Mouse (Mus musculus) neural tube, embryonic 14.5 days (tissue): ENCODE measurements around the gene Ano6. TPM values are rescaled to one million over a fixed set of nuclear protein-coding genes. Genes with fewer than 3 reads are reported as not detected.

Experiments used
- ATAC-seq: fragments of 200-750 bp; cut with Nextera tagmentation; 2 replicates; pipeline ENCODE4 v1.8.0; 2017; ENCODE audit warnings: low read depth, mild to moderate bottlenecking, moderate TSS enrichment, moderate library complexity
- H3K27ac ChIP-seq: fragments of 300-500 bp; sonication (generic); 2 replicates; pipeline ENCODE4 v1.5.1; 2014; ENCODE audit warnings: low read depth, mild to moderate bottlenecking, control low read depth, low read length, moderate library complexity, mixed read lengths
- H3K27me3 ChIP-seq: fragments of 300-500 bp; sonication (generic); 2 replicates; pipeline ENCODE4 v1.6.1; 2014; ENCODE audit warnings: low read length; ENCODE audit not compliant: control insufficient read depth, insufficient read depth
- H3K36me3 ChIP-seq: fragments of 300-500 bp; sonication (generic); 2 replicates; pipeline ENCODE4 v1.6.1; 2014; ENCODE audit warnings: low read length, mixed read lengths; ENCODE audit not compliant: control insufficient read depth, insufficient read depth
- H3K4me1 ChIP-seq: fragments of 300-500 bp; sonication (generic); 2 replicates; pipeline ENCODE4 v1.6.1; 2014; ENCODE audit warnings: low read length; ENCODE audit not compliant: control insufficient read depth, insufficient read depth
- H3K4me2 ChIP-seq: fragments of 300-500 bp; sonication (generic); 2 replicates; pipeline ENCODE4 v1.6.1; 2014; ENCODE audit warnings: mild to moderate bottlenecking, low read depth, low read length, control low read depth
- H3K4me3 ChIP-seq: fragments of 300-500 bp; sonication (generic); 2 replicates; pipeline ENCODE4 v1.5.1; 2014; ENCODE audit warnings: low read depth, low read length, control low read depth, mixed read lengths
- H3K9ac ChIP-seq: fragments of 300-500 bp; sonication (generic); replicated peaks from 2 replicates; pipeline ENCODE4 v1.6.1; 2014; ENCODE audit warnings: low read depth, mild to moderate bottlenecking, control low read depth, low read length, mixed read lengths
- H3K9me3 ChIP-seq: fragments of 300-500 bp; sonication (generic); 2 replicates; pipeline ENCODE4 v1.6.1; 2016; ENCODE audit warnings: low read length; ENCODE audit not compliant: control insufficient read depth
- WGBS: fragments of 180-500 bp; shearing (Covaris S2); extraction: QIAGEN DNeasy Blood & Tissue Kit; methylation state at CpG from one replicate; pipeline ENCODE4 v1.1.7; 2014; 5-methylcytosine and 5-hydroxymethylcytosine counted together
- polyA plus RNA-seq: library from polyadenylated mRNA; unstranded; fragments of >200 nt; fragmentation: Nextera tagmentation; extraction: Ambion mirVana; gene quantifications from 2 replicates; pipeline ENCODE4 v1.2.1, GENCODE M21; 2014

Ano6 gene
- polyA plus RNA-seq, 1 experiment from 2014 or later, result 32.3 TPM

- no peaks in the 10 kb centered on the region for H3K4me1 ChIP-seq
- WGBS, result 80% methylated on average over 10 of the region's 10 CpGs
- H3K4me2 ChIP-seq, result no peak overlapping the region
- H3K9me3 ChIP-seq, result no peaks in the 10 kb centered on the region
- no peak overlapping the region for H3K4me3 ChIP-seq
- no peak for ATAC-seq
- no peak overlapping the region for H3K9ac ChIP-seq
- H3K36me3 ChIP-seq, result peaks cover 4% of the 10 kb centered on the region; the same call in 1 of the 2 replicates
- H3K27me3 ChIP-seq, result no peaks in the 10 kb centered on the region
- no peak overlapping the region for H3K27ac ChIP-seq
Measured at GRCm38 (mm10) chr15:95974021-95974597, 183.5 kb downstream of the Ano6 start.

DNA sequence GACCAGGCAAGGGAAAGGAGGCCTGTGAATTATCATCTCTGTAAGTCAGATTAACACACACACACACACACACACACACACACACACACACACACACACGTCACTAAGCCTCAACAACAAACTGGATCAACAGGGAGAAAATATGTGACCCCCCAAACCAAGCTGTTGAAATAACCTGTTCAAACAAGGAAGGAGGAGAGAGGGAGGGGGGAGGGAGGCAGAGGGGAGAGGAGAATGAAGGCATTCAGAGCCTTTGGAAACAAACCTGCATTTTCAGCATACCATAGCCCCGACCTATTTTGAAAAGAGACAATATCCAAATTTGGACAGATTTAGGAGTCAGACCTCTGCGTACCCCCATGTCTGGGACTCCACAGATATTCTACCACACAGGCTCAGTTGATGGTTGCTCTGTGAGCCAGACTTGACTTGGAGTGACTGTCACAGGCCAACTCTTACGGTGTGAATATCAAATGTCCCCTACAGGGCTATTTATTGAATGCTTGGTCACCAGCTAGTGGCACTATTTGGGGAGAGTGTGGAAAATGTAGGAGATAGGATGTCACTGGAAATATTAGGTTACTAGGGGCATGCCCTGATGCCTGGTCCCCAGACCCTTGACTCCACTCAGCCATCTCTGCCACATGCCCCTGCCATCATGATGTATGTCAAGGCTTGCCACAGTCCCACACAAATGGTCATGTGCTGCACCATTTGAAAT lies 185.7 kb downstream of the Ano6 start:
- ATAC-seq, result no peak
- peaks cover 4% of the 10 kb centered on the region; the same call in 1 of the 2 replicates for H3K36me3 ChIP-seq
- H3K27me3 ChIP-seq, result no peaks in the 10 kb centered on the region
- H3K9ac ChIP-seq, result no peak overlapping the region
- H3K4me1 ChIP-seq, result no peaks in the 10 kb centered on the region
- 73% methylated on average over 4 of the region's 4 CpGs for WGBS
- H3K27ac ChIP-seq, result no peak overlapping the region
- H3K4me3 ChIP-seq, result no peak overlapping the region
- no peak overlapping the region for H3K4me2 ChIP-seq
- H3K9me3 ChIP-seq, result no peaks in the 10 kb centered on the region

DNA sequence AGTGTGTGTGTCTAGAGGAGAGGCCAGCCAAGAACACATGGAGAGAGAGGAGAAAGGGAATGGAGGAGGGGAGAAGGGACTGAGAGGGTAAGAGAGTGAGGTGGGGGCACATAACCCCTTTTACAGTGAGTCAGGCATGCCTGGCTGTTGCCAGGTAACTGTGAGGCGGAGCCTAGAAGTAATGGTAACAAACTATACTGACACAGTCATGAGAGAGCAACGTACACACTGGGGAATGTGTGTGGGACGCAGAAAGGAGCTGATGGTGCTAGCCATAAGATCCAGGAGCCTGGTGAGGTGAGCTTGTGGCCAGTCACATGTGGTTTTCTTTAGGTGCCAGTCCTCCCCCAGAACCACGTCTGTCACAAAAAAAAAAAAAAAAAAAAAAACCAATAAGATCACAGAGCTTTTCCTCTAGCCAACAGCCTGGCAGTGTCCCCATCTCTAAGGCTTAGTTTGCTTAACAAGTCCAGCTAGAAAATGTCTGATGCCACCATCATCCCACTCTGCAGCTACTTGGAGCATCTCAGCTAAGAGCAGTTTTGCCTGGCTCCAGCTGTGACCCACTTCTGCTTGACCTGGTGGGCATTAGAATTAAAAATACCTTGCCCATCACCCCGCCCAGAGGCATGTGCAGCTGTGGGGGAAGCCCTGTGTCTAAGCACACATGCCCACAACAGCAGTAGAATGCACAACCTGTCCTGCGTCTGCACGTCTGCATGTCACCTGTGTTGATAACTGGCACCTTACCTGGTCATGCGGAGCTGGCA lies 186.7 kb downstream of the Ano6 start:
- peaks cover 4% of the 10 kb centered on the region; the same call in 1 of the 2 replicates for H3K36me3 ChIP-seq
- no peak for ATAC-seq
- H3K9me3 ChIP-seq, result no peaks in the 10 kb centered on the region
- no peak overlapping the region for H3K4me2 ChIP-seq
- H3K27me3 ChIP-seq, result no peaks in the 10 kb centered on the region
- H3K4me3 ChIP-seq, result no peak overlapping the region
- no peak overlapping the region for H3K9ac ChIP-seq
- no peaks in the 10 kb centered on the region for H3K4me1 ChIP-seq
- WGBS, result 80% methylated on average over 8 of the region's 8 CpGs
- H3K27ac ChIP-seq, result no peak overlapping the region

DNA sequence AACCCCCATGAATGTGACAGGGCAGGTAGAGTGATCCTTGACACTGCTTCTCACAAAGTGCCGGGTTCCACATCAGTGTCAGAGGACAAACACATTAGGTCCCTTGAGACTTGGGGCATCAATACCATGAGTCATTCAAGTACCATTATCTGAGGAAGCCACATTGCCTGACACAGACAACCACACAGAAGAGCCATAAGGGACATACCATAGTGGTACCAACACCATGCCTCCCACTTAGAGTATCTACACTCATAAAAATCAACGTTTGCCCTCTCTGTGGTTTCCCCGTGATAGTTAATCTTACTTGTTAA lies 187.3 kb downstream of the Ano6 start:
- Histone ChIP-seq H3K9ac (no peak overlapping the region), H3K4me3 (no peak overlapping the region), H3K27me3 (no peaks in the 10 kb centered on the region), H3K9me3 (no peaks in the 10 kb centered on the region), H3K4me2 (no peak overlapping the region), H3K27ac (no peak overlapping the region), H3K36me3 (peaks cover 3% of the 10 kb centered on the region; the same call in 1 of the 2 replicates), H3K4me1 (no peaks in the 10 kb centered on the region)
- WGBS, result 92% methylated on average over 3 of the region's 3 CpGs
- ATAC-seq, result no peak

- Histone ChIP-seq H3K4me3 (no peak overlapping the region), H3K27ac (no peak overlapping the region), H3K36me3 (no peaks in the 10 kb centered on the region), H3K9ac (no peak overlapping the region), H3K9me3 (no peaks in the 10 kb centered on the region), H3K27me3 (no peaks in the 10 kb centered on the region), H3K4me1 (no peaks in the 10 kb centered on the region), H3K4me2 (no peak overlapping the region)
- ATAC-seq, result no peak
- 75% methylated on average over 5 of the region's 5 CpGs for WGBS
Measured at GRCm38 (mm10) chr15:95980641-95981040, 190.0 kb downstream of the Ano6 start.

- Histone ChIP-seq H3K4me2 (no peak overlapping the region), H3K27me3 (no peaks in the 10 kb centered on the region), H3K36me3 (no peaks in the 10 kb centered on the region), H3K9me3 (no peaks in the 10 kb centered on the region; the same call in 1 of the 2 replicates), H3K27ac (no peak overlapping the region), H3K4me3 (no peak overlapping the region), H3K4me1 (no peaks in the 10 kb centered on the region), H3K9ac (no peak overlapping the region)
- WGBS, result 95% methylated on average over 3 of the region's 3 CpGs
- no peak for ATAC-seq
Measured at GRCm38 (mm10) chr15:95987916-95988315, 197.3 kb downstream of the Ano6 start.

DNA sequence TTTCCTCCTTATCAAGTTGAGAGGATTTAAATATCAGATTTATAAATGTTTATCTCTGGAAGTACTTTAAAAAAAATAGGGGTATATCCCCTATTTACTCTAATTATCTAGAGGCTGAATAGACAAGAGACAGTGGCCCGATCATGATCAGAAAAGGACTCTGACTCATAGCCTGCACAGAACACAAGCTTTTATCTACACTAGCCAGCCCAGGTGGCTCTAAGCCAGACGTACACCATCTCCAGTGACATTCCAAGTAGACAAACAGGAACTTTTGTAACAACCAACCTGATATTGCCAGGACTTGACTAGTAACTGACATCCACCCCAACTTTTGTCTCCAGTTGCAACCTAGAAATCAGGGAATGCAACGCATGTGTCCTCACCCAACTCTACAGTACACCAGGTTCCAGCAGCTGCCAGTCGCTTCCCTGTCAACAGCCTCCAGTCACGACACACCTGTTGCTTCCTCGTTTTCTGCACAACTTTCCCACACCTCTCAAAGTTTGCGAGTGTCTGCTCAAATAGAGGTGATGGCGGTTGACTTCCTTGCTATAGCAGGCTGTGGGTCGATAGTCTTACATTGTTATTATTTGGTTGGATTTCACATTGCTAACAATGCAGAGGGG lies 199.0 kb downstream of the Ano6 start:
- no peak overlapping the region for H3K4me2 ChIP-seq
- H3K9me3 ChIP-seq, result no peaks in the 10 kb centered on the region; the same call in 1 of the 2 replicates
- no peaks in the 10 kb centered on the region for H3K36me3 ChIP-seq
- no peak overlapping the region for H3K27ac ChIP-seq
- no peak overlapping the region for H3K4me3 ChIP-seq
- no peak for ATAC-seq
- 93% methylated on average over 9 of the region's 9 CpGs for WGBS
- no peaks in the 10 kb centered on the region for H3K4me1 ChIP-seq
- no peak overlapping the region for H3K9ac ChIP-seq
- no peaks in the 10 kb centered on the region for H3K27me3 ChIP-seq

GRCm38 (mm10) chr15:96002958-96003601 lies 212.4 kb downstream of the Ano6 start:
- 77% methylated on average over 6 of the region's 6 CpGs for WGBS
- no peaks in the 10 kb centered on the region for H3K27me3 ChIP-seq
- no peak for ATAC-seq

More at GRCm38 (mm10) chr15:96002958-96003601, 212.4 kb downstream of the Ano6 start:
- Histone ChIP-seq H3K4me1 (no peaks in the 10 kb centered on the region), H3K4me3 (no peak overlapping the region), H3K9me3 (no peaks in the 10 kb centered on the region), H3K9ac (no peak overlapping the region), H3K4me2 (no peak overlapping the region), H3K27ac (no peak overlapping the region), H3K36me3 (no peaks in the 10 kb centered on the region)
